Mouse (Mus musculus) liver, adult 2 months (tissue): Measurements from ENCODE around the gene Il17f.

Source experiments
- CTCF ChIP-seq: fragments of 200-500 bp; IDR thresholded peaks from 2 replicates; pipeline ENCODE4 v1.5.1; 2011; ENCODE audit warnings: low read depth, low read length, control low read depth
- POLR2A ChIP-seq: fragments of 200-500 bp; IDR thresholded peaks from 2 replicates; pipeline ENCODE4 v1.6.1; 2011; ENCODE audit warnings: low read length, control low read depth; ENCODE audit not compliant: insufficient read depth; ENCODE audit errors: extremely low read depth

GRCm38 (mm10) chr1:20766526-20766925 lies 23.9 kb downstream of the Il17f start:
- TF ChIP-seq POLR2A (no peak), CTCF (no peak)
